Mouse (Mus musculus) hindbrain, embryonic 15.5 days (tissue): ENCODE measurements around the gene Lrrc38. TPM values are rescaled to one million over a fixed set of nuclear protein-coding genes. Genes with fewer than 3 reads are reported as not detected.

Experiments used
- ATAC-seq: fragments of 200-750 bp; cut with Nextera tagmentation; 2 replicates; pipeline ENCODE4 v1.8.0; 2017; ENCODE audit warnings: low read depth, moderate number of reproducible peaks, moderate TSS enrichment; ENCODE audit not compliant: low FRiP score
- H3K27ac ChIP-seq: fragments of 300-500 bp; sonication (generic); replicated peaks from 2 replicates; pipeline ENCODE4 v1.5.1; 2015; ENCODE audit warnings: mild to moderate bottlenecking, inconsistent platforms
- H3K27me3 ChIP-seq: fragments of 300-500 bp; sonication (generic); 2 replicates; pipeline ENCODE4 v1.6.1; 2015; ENCODE audit warnings: control low read depth, inconsistent platforms
- H3K36me3 ChIP-seq: fragments of 300-500 bp; sonication (generic); 2 replicates; pipeline ENCODE4 v1.6.1; 2015; ENCODE audit warnings: control low read depth, inconsistent platforms
- H3K4me1 ChIP-seq: fragments of 300-500 bp; sonication (generic); replicated peaks from 2 replicates; pipeline ENCODE4 v1.6.1; 2015; ENCODE audit warnings: control low read depth, inconsistent platforms
- H3K4me2 ChIP-seq: fragments of 300-500 bp; sonication (generic); 2 replicates; pipeline ENCODE4 v1.6.1; 2015; ENCODE audit warnings: moderate library complexity, mild to moderate bottlenecking, inconsistent platforms
- H3K4me3 ChIP-seq: fragments of 300-500 bp; sonication (generic); 2 replicates; pipeline ENCODE4 v1.5.1; 2015; ENCODE audit warnings: mild to moderate bottlenecking, inconsistent platforms
- H3K9ac ChIP-seq: fragments of 300-500 bp; sonication (generic); 2 replicates; pipeline ENCODE4 v1.6.1; 2015; ENCODE audit warnings: inconsistent platforms
- H3K9me3 ChIP-seq: fragments of 300-500 bp; sonication (generic); 2 replicates; pipeline ENCODE4 v1.6.1; 2016; ENCODE audit warnings: control low read depth, inconsistent platforms
- WGBS: fragments of 180-500 bp; shearing (Covaris S2); methylation state at CpG from one replicate; pipeline ENCODE4 v1.1.7; 2015; 5-methylcytosine and 5-hydroxymethylcytosine counted together
- polyA plus RNA-seq: library from polyadenylated mRNA; unstranded; fragments of >200 nt; fragmentation: Nextera tagmentation; extraction: Ambion mirVana; gene quantifications from 2 replicates; pipeline ENCODE4 v1.2.1, GENCODE M21; 2015

Lrrc38 gene
- polyA plus RNA-seq = 0.33 and 0.43 TPM in 2 replicates

DNA sequence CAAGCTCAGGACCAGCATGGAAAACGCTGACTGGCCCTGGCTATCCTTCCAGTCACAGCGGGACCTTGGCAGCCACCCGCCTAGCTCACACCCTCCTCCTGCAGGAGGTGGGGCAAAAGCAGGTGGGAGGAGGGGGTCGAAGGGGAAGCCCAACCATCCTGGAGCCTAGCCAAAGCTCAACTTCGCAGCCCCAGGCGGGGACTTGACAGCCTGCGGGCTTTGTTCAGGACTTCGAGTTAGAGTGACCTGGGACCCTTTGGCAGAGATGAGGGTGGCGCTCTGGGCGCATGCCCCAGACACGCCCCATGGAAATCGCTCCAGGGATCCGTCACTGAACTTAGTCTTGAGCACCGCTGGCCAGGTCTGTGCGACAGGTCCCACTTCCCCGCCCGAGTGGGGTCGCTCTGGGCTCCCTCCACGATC is at the start of gene Lrrc38:
Lrrc38 (plus strand) TSS at position 274 of the 423 bp plus-strand sequence.
- peak; percentile 17; the same call in 1 of the 2 replicates for ATAC-seq
- Histone ChIP-seq H3K36me3 (no peaks in the 10 kb centered on the region), H3K4me1 (peaks cover 18% of the 10 kb centered on the region), H3K27ac (no peak within 1 kb of the TSS), H3K4me2 (peak within 1 kb of the TSS; percentile 99), H3K9me3 (no peaks in the 10 kb centered on the region), H3K4me3 (peak within 1 kb of the TSS; percentile 52), H3K9ac (peak within 1 kb of the TSS; percentile 48), H3K27me3 (peaks cover 40% of the 10 kb centered on the region)
- 1% methylated on average over 19 of the region's 19 CpGs for WGBS

DNA sequence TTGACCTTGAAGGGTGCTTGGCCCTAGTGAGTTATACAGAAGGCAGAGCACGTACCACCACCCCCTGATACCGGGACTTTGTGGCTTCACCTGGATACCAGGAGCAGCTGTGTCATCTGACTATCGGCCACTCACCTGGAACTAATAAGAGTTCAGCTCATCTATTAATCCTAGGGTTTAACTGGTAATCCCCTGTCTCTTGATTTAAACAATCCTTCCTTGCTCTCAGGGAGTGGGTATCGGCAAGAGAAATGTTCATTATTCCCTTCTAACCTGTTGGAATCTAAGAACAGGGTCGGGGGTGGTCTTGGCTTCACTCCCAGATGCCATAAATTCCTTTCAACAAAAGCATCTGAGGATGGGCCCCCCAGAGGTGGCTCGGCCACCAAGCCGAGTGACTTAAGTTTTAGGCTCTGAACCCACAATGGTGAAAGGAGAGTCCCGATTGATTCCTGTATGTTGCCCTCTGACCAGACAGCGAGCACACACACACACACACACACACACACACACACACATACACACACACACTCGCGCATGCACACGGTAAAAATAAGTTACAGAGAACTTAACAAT is 49.4 kb upstream of the Lrrc38 start:
- H3K9ac ChIP-seq = 0 out of 2 replicates have a peak overlapping the region, but pooled peaks have one; percentile 2
- H3K4me3 ChIP-seq = peak overlapping the region; percentile 34
- H3K27ac ChIP-seq = no peak overlapping the region
- no peaks in the 10 kb centered on the region for H3K27me3 ChIP-seq
- H3K4me2 ChIP-seq = peak overlapping the region; percentile 59
- no peak for ATAC-seq
- 11% methylated on average over 12 of the region's 12 CpGs for WGBS
- H3K9me3 ChIP-seq = no peaks in the 10 kb centered on the region
- no peaks in the 10 kb centered on the region for H3K36me3 ChIP-seq
- peaks cover 32% of the 10 kb centered on the region for H3K4me1 ChIP-seq

DNA sequence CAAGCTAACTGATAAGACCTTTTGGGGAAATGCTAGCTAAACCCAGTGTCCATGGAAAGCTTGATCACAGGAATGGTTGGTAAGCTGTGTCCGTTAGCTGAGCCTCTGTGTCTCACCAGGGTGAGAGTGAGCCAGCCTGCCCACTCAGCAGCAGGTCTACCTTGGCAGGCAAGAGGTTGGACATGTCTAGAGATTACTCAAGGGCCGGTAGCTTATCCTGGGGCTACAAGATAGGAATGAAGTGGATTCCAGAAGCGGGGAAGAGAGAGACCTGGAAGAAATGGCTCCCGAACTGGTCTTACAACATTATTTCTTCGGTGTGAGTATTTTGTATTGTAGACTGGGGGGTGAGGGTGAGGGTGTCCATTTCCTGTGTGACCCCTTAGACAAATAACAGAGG is 48.5 kb upstream of the Lrrc38 start:
- Histone ChIP-seq H3K27me3 (no peaks in the 10 kb centered on the region), H3K4me3 (no peak overlapping the region), H3K4me2 (no peak overlapping the region), H3K9me3 (no peaks in the 10 kb centered on the region), H3K36me3 (no peaks in the 10 kb centered on the region), H3K9ac (no peak overlapping the region), H3K4me1 (peaks cover 31% of the 10 kb centered on the region), H3K27ac (no peak overlapping the region)
- 77% methylated on average over 5 of the region's 5 CpGs for WGBS
- ATAC-seq = no peak

DNA sequence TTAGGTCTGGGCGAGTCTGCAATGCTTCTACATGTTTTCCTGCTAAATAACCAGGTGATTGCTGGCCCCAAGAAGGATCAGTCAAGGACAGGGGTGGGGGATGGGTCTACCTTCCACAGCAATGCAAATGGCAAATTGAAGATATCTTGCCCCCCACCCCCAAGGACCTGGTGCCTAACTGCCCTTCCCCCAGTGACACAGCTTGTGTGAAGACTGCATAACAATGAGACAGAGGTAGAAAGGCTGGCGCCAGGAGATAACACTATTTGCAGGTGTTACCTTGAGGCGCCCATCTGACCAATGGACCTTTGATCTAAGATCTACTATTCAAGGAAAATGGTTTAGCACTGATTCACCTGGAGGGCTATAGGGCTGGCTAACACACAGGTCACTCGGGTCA is 47.7 kb upstream of the Lrrc38 start:
- peaks cover 27% of the 10 kb centered on the region for H3K4me1 ChIP-seq
- H3K9me3 ChIP-seq = no peaks in the 10 kb centered on the region
- no peaks in the 10 kb centered on the region for H3K27me3 ChIP-seq
- no peak overlapping the region for H3K4me2 ChIP-seq
- H3K27ac ChIP-seq = no peak overlapping the region
- no peak overlapping the region for H3K4me3 ChIP-seq
- no peak overlapping the region for H3K9ac ChIP-seq
- WGBS = 62% methylated on average over 4 of the region's 4 CpGs
- no peaks in the 10 kb centered on the region for H3K36me3 ChIP-seq
- ATAC-seq = no peak

DNA sequence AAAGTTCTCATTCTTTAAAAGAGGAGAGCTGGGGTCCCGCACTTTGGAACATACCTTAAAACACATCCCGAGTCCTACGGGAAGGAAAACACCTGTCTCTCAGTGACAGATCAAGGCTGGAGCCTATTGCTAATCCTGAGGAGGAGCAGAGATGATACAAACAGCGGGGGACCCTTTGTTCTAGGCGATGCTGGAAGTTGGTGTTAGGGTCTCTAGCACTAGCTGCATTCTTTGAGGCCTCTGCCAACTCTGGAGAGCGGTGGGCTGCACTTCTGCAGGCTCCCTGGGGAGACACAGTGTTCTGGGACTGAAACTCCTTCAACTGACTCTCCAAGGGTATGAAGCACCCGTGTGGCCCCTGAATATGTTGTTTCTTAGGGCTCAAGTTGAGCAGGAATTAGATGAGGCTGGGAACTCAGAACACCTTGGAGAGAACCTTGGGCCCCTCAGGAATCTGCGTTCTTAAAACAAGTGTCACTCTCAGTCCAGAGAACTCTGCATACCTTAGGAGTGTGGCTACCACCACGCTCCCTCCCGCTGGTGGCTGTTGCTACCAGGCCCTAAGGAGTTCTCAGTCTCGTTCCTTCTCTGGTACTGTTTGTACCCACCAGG is 47.2 kb upstream of the Lrrc38 start:
- no peak overlapping the region for H3K9ac ChIP-seq
- no peaks in the 10 kb centered on the region for H3K27me3 ChIP-seq
- no peak overlapping the region for H3K4me3 ChIP-seq
- H3K36me3 ChIP-seq = no peaks in the 10 kb centered on the region
- H3K27ac ChIP-seq = no peak overlapping the region
- H3K4me2 ChIP-seq = no peak overlapping the region
- 54% methylated on average over 11 of the region's 11 CpGs for WGBS
- H3K4me1 ChIP-seq = peaks cover 22% of the 10 kb centered on the region
- no peak for ATAC-seq
- no peaks in the 10 kb centered on the region for H3K9me3 ChIP-seq

DNA sequence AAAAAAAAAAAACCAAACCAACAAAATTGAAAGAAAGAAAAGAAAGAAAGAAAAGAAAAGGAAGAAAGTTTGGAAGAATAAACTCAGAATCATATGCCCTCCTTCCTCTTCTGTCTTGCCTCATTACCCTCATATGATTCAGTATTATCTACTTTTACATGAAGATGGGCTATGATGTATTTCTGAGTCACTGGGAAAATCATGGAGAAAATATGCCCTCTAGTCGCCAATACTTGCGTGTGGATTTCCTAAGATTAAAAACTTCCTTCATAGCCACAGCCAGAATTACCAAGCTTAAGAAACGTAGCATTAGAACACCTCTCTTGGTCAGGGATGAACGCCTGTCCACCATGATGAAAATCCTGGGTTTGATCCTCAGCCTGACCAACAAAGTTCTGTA is 44.5 kb upstream of the Lrrc38 start:
- no peak overlapping the region for H3K27ac ChIP-seq
- ATAC-seq = no peak
- peaks cover 4% of the 10 kb centered on the region; the same call in 1 of the 2 replicates for H3K4me1 ChIP-seq
- 92% methylated on average over 4 of the region's 4 CpGs for WGBS
- no peaks in the 10 kb centered on the region for H3K36me3 ChIP-seq
- H3K4me2 ChIP-seq = no peak overlapping the region
- no peaks in the 10 kb centered on the region for H3K9me3 ChIP-seq
- H3K9ac ChIP-seq = no peak overlapping the region
- H3K27me3 ChIP-seq = no peaks in the 10 kb centered on the region
- H3K4me3 ChIP-seq = no peak overlapping the region

DNA sequence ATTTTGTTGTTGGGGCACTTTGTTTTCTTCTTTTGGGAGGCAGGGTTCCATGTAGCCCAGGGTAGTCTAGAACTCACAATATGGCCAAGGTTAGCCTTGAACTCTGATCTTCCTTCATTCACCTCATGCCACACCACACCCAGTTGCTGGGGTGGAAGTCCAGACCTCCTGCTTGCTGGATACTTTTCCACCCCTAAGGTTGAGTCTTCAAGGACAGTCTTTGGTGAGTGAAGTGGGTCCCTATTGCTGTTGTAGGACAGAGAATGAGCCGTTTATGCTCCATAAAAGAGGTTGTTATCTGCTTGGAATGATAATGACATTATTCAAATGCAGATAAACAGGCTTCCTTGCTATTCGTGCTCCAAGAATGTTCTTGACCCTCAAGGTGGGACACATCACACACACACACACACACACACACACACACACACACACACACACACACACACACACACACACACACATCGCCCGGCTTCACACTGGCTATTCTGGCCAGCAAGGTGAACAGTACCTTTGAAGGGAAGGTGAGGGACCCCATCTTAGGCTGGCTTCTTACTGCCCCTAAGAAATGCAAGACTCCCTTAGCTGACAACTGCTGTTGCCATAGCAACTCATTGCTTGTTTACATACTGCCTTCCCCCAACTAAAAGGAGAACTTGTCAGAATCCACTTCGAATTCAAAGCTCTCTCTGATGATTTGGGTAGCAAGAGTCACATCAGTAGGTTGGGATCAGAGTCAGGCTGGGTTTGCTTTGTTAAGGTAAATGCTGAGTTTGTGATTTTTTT is 43.4 kb upstream of the Lrrc38 start:
- no peak overlapping the region for H3K4me2 ChIP-seq
- H3K9me3 ChIP-seq = no peaks in the 10 kb centered on the region
- no peak overlapping the region for H3K27ac ChIP-seq
- ATAC-seq = no peak
- no peak overlapping the region for H3K4me3 ChIP-seq
- H3K4me1 ChIP-seq = no peaks in the 10 kb centered on the region
- no peaks in the 10 kb centered on the region for H3K27me3 ChIP-seq
- no peak overlapping the region for H3K9ac ChIP-seq
- 57% methylated on average over 5 of the region's 5 CpGs for WGBS
- H3K36me3 ChIP-seq = no peaks in the 10 kb centered on the region

DNA sequence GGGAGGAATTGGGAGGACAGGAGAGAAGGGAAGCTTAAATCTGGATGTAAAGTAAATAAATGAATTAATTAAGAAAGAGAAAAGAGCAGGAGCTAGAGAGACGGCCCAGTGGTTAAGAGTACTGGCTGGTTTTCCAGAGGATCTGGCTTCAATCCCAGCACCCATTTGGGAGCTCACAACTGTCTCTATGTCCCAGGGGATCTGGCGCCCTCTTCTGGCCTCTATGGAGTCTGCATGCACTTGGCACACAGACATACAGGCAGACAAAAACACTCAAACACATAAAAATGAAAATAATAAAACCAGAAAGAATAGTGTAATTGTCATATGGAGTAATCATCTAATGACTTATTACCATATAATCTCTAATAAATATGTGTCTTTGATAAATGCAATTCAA is 38.2 kb upstream of the Lrrc38 start:
- H3K9me3 ChIP-seq = no peaks in the 10 kb centered on the region
- no peak overlapping the region for H3K4me3 ChIP-seq
- H3K27me3 ChIP-seq = no peaks in the 10 kb centered on the region
- H3K9ac ChIP-seq = no peak overlapping the region
- no peaks in the 10 kb centered on the region for H3K36me3 ChIP-seq
- H3K4me2 ChIP-seq = no peak overlapping the region
- no peak for ATAC-seq
- H3K4me1 ChIP-seq = no peaks in the 10 kb centered on the region
- no peak overlapping the region for H3K27ac ChIP-seq
- WGBS = 37% methylated on average over 2 of the region's 2 CpGs

DNA sequence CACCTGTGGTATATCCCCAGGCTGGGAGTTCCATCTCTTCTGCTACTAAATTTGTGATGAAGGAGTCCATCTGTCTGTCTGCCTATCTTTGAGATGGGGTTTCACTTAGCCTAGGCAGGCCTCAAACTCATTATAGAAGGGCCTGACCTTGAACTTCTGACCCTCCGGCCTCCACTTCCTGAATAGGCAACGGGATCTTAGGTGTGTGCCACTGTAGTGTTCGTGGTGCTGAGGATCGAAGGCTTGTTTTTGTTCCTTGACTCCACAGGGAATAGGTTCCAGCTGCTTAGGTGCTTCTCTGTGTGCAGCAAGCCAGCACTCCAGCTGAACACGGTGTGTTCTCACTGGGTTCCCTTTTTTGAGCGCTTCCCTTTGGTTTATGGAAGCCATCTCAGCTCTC is 36.3 kb upstream of the Lrrc38 start:
- no peaks in the 10 kb centered on the region for H3K9me3 ChIP-seq
- H3K9ac ChIP-seq = no peak overlapping the region
- H3K4me1 ChIP-seq = no peaks in the 10 kb centered on the region
- no peak overlapping the region for H3K4me2 ChIP-seq
- H3K27ac ChIP-seq = no peak overlapping the region
- 77% methylated on average over 6 of the region's 6 CpGs for WGBS
- no peaks in the 10 kb centered on the region for H3K36me3 ChIP-seq
- H3K27me3 ChIP-seq = no peaks in the 10 kb centered on the region
- ATAC-seq = no peak
- no peak overlapping the region for H3K4me3 ChIP-seq

DNA sequence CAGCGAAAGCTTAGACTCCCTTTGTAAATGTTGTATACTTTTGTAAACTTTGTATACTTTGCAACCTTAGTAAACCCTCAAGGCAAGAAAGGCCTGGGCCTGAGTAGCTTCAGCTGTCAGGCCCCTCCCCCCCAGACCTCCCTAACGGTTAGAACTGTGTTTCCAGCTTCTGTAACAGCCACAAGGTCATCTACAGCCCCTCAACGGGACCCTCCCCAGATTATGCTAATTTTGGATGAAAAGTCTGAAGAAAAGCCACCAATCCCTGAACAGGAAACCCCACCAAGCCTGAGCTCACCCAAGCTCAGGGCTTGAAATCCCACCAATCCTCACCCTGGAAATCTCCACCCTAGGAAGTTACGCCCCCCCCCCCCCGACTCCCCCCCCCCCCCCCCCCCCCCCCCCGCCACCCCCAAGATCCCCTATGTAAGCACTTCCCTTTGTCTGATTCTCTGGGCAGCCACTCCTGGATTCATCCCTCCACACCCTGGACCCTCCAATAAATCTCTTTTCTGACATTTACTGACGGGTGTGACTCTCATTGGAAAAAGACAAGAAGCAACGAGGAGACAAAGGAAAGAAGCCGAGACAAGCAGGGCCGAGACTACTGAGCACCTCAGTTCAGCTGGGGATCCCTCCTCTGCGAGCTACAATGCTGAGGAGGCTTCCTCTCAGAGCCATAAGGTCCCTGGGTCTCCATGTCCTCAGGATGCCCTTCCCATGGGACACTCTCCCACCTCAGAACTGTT is 25.2 kb upstream of the Lrrc38 start:
- H3K4me3 ChIP-seq = no peak overlapping the region
- H3K36me3 ChIP-seq = no peaks in the 10 kb centered on the region
- no peaks in the 10 kb centered on the region for H3K27me3 ChIP-seq
- no peaks in the 10 kb centered on the region for H3K9me3 ChIP-seq
- no peak overlapping the region for H3K9ac ChIP-seq
- WGBS = 14% methylated on average over 8 of the region's 11 CpGs
- H3K4me2 ChIP-seq = peak overlapping the region; percentile 54
- no peak overlapping the region for H3K27ac ChIP-seq
- peaks cover 12% of the 10 kb centered on the region for H3K4me1 ChIP-seq
- peak; percentile 45; the same call in 1 of the 2 replicates for ATAC-seq

DNA sequence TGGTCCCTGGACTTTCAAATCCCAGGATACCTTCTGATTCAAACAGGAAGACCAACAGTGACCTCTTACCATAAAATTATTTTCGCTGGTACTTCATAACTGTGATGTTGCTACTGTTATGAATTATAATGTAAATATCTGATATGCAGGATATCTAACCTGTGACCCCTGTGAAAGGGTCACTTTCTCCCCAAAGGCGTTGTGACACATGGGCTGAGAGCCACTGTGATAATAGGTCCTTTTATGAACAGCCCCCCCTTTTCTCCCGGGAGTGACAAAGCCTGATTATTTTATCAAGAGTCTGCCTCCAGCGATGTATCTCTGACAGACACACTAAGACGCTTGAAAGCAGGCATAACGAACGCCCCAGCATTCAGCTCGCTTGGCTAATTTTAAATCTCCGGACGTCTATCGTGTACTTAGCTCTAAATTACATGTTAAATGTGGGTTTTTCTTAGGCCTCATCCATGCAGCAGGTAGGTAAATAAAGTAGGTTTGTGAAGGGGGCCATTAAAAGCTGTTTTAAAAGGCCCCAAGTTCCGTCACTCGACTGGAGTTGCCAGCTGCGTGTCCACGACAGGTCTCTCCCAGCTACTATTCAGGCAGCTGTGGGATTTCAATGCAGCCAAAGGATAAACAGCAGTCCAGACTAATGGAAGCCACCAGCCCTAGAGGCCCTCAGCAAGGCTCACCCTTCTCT is 24.5 kb upstream of the Lrrc38 start:
- H3K4me1 ChIP-seq = peaks cover 12% of the 10 kb centered on the region
- H3K36me3 ChIP-seq = no peaks in the 10 kb centered on the region
- H3K27ac ChIP-seq = 0 out of 2 replicates have a peak overlapping the region, but pooled peaks have one; percentile 14
- WGBS = 11% methylated on average over 15 of the region's 15 CpGs
- H3K9ac ChIP-seq = no peak overlapping the region
- peak overlapping the region; percentile 54 for H3K4me2 ChIP-seq
- H3K4me3 ChIP-seq = peak overlapping the region; percentile 22
- ATAC-seq = peak; percentile 52; the same call in 1 of the 2 replicates
- H3K9me3 ChIP-seq = no peaks in the 10 kb centered on the region
- H3K27me3 ChIP-seq = no peaks in the 10 kb centered on the region
